Mouse (Mus musculus) midbrain, embryonic 12.5 days (tissue): ENCODE measurements at regions not wholly inside any gene's neighbourhood (a gene's known extent, or its start where the extent isn't known, plus 50 kb on each side); places are given as distances from the start of the nearest gene placed in this dataset.

Source experiments
- ATAC-seq: fragments of 200-750 bp; cut with Nextera tagmentation; 2 replicates; pipeline ENCODE4 v1.8.0; 2017; ENCODE audit warnings: low read depth, moderate TSS enrichment, moderate library complexity; ENCODE audit not compliant: low FRiP score
- H3K27ac ChIP-seq: fragments of 300-500 bp; sonication (generic); replicated peaks from 2 replicates; pipeline ENCODE4 v1.5.1; 2016; ENCODE audit warnings: mild to moderate bottlenecking
- H3K27me3 ChIP-seq: fragments of 300-500 bp; sonication (generic); 2 replicates; pipeline ENCODE4 v1.6.1; 2016; ENCODE audit warnings: mild to moderate bottlenecking
- H3K36me3 ChIP-seq: fragments of 300-500 bp; sonication (generic); 2 replicates; pipeline ENCODE4 v1.6.1; 2016
- H3K4me1 ChIP-seq: fragments of 300-500 bp; sonication (generic); 2 replicates; pipeline ENCODE4 v1.6.1; 2016
- H3K4me2 ChIP-seq: fragments of 300-500 bp; sonication (generic); replicated peaks from 2 replicates; pipeline ENCODE4 v1.6.1; 2016; ENCODE audit warnings: mild to moderate bottlenecking, moderate library complexity
- H3K4me3 ChIP-seq: fragments of 300-500 bp; sonication (generic); 2 replicates; pipeline ENCODE4 v1.5.1; 2016; ENCODE audit warnings: mild to moderate bottlenecking
- H3K9ac ChIP-seq: fragments of 300-500 bp; sonication (generic); replicated peaks from 2 replicates; pipeline ENCODE4 v1.6.1; 2016; ENCODE audit warnings: mild to moderate bottlenecking, moderate library complexity
- H3K9me3 ChIP-seq: fragments of 300-500 bp; sonication (generic); 2 replicates; pipeline ENCODE4 v1.6.1; 2016; ENCODE audit warnings: mild to moderate bottlenecking
- WGBS: fragments of 180-500 bp; shearing (Covaris S2); methylation state at CpG from one replicate; pipeline ENCODE4 v1.1.7; 2016; 5-methylcytosine and 5-hydroxymethylcytosine counted together

GRCm38 (mm10) chr11:79821986-79822385, 140.2 kb downstream of the Utp6 start:
- H3K27ac ChIP-seq = no peak overlapping the region
- H3K4me1 ChIP-seq = no peaks in the 10 kb centered on the region
- H3K27me3 ChIP-seq = no peaks in the 10 kb centered on the region
- H3K4me2 ChIP-seq = no peak overlapping the region
- no peak for ATAC-seq
- 82% methylated on average over 5 of the region's 5 CpGs for WGBS
- no peaks in the 10 kb centered on the region for H3K9me3 ChIP-seq
- no peak overlapping the region for H3K4me3 ChIP-seq
- no peaks in the 10 kb centered on the region for H3K36me3 ChIP-seq
- no peak overlapping the region for H3K9ac ChIP-seq

- Histone ChIP-seq H3K4me3 (no peak overlapping the region), H3K36me3 (no peaks in the 10 kb centered on the region), H3K27ac (no peak overlapping the region), H3K9ac (no peak overlapping the region), H3K27me3 (no peaks in the 10 kb centered on the region), H3K4me1 (no peaks in the 10 kb centered on the region), H3K9me3 (no peaks in the 10 kb centered on the region), H3K4me2 (no peak overlapping the region)
- 91% methylated on average over 3 of the region's 3 CpGs for WGBS
- ATAC-seq = no peak
Observed at GRCm38 (mm10) chr11:79815156-79815555, 147.0 kb downstream of the Utp6 start.

DNA sequence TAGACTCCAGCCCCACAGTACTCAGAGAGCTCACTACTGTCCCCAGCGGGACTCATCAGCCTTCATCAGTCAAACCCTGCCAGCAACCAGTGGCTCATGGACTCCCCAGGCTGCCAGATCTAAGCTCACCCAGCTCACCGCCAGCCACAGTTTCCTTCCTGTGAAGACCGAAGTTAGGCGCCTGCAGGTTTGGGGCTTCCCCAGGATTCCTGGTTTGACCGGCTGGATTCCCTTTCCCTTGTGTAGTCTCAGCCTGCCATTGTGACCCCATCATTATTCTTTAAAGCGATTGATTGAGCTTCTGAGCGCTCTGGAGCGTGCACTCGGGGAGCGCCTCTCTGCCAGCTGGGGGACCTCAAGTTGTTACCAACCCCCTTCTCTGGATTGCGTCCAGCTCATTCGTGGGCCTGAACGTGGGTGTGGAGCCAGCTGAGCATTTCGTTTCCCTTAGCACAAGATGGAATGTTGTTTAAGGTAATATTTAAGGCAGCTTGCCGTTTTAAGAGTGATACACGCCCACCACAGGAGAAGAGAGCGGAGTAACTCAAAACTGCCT, 155.2 kb downstream of the Utp6 start:
- Histone ChIP-seq H3K4me2 (no peak overlapping the region), H3K4me3 (no peak overlapping the region), H3K27me3 (no peaks in the 10 kb centered on the region; the same call in 1 of the 2 replicates), H3K9ac (no peak overlapping the region), H3K27ac (no peak overlapping the region; the same call in 1 of the 2 replicates), H3K4me1 (peaks cover 17% of the 10 kb centered on the region; the same call in 1 of the 2 replicates), H3K9me3 (no peaks in the 10 kb centered on the region), H3K36me3 (no peaks in the 10 kb centered on the region)
- ATAC-seq = no peak
- WGBS = 34% methylated on average over 17 of the region's 17 CpGs

DNA sequence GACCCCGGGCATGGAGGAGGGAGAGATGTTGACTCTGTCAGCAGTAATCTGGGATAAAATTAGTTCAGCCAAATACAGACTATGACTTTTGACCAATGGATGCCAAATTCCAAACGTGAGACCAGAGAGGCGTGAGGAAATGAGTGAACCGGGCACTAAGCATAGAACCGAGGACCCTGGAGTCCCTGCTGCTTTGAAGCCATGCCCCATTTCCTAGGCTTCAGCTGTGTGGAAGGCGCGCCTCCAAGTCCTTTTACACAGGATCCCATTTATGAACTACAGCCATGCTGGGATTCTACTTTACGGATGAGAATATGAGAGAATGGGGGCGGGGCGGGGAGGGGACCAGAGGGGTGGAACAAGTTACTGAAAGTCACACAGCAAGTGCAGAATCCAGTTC, 155.8 kb downstream of the Utp6 start:
- Histone ChIP-seq H3K9me3 (no peaks in the 10 kb centered on the region), H3K9ac (no peak overlapping the region), H3K27ac (0 out of 2 replicates have a peak overlapping the region, but pooled peaks have one; percentile 5), H3K27me3 (no peaks in the 10 kb centered on the region; the same call in none of the 2 replicates), H3K36me3 (no peaks in the 10 kb centered on the region), H3K4me3 (no peak overlapping the region), H3K4me1 (peaks cover 17% of the 10 kb centered on the region; the same call in 1 of the 2 replicates), H3K4me2 (no peak overlapping the region)
- no peak for ATAC-seq
- WGBS = 77% methylated on average over 10 of the region's 10 CpGs

DNA sequence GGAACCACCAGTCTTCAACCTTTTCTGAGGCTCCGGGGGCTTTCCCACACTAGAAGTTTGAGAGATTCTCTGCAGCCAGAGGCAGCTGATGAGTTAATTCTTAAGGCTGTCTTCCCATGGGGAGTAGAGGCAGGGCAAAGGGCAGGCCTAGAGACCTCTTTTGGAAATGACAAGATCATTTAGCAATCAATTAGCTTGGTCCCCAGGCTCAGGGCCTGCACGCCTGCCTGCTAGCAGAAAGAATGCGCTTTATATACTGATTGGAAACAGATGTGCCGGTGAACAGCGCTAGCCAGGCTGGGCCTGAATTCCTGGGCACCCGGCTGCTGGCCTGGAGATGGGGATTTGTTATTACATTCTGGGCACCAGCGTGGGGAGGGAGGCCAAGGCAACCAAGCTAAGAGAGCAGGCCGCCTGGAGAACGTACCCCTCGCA, 156.2 kb downstream of the Utp6 start:
- H3K4me3 ChIP-seq = no peak overlapping the region
- no peaks in the 10 kb centered on the region; the same call in none of the 2 replicates for H3K27me3 ChIP-seq
- 49% methylated on average over 10 of the region's 10 CpGs for WGBS
- H3K9me3 ChIP-seq = no peaks in the 10 kb centered on the region
- H3K4me1 ChIP-seq = peaks cover 17% of the 10 kb centered on the region; the same call in 1 of the 2 replicates
- 0 out of 2 replicates have a peak overlapping the region, but pooled peaks have one; percentile 5 for H3K27ac ChIP-seq
- H3K9ac ChIP-seq = no peak overlapping the region
- H3K4me2 ChIP-seq = no peak overlapping the region
- H3K36me3 ChIP-seq = no peaks in the 10 kb centered on the region
- ATAC-seq = no peak

DNA sequence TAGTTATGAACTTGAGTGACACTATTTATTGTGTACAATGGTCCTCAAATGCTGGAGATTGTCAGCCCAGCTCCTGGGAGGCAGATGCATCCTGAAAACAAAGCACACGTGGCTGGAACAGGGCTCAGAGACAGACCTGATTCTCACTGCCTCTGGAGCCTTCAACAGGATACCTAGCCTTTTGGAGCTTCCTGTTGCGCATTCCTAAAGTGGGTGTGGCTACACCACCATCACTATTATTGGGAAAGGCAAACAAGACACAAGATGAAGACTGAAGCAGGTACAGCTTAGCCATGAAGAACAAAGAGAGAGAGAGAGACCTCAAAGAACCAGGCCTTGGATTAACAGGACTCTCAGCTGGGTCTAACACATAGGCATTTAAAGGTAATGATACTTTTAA, 158.2 kb downstream of the Utp6 start:
- Histone ChIP-seq H3K4me3 (no peak overlapping the region), H3K27ac (no peak overlapping the region), H3K9ac (no peak overlapping the region), H3K27me3 (peaks cover 2% of the 10 kb centered on the region), H3K36me3 (no peaks in the 10 kb centered on the region), H3K4me2 (no peak overlapping the region), H3K9me3 (no peaks in the 10 kb centered on the region), H3K4me1 (peaks cover 17% of the 10 kb centered on the region; the same call in 1 of the 2 replicates)
- ATAC-seq = no peak
- 71% methylated on average over 2 of the region's 2 CpGs for WGBS

- Histone ChIP-seq H3K9ac (no peak overlapping the region), H3K27ac (no peak overlapping the region), H3K4me1 (peaks cover 17% of the 10 kb centered on the region; the same call in 1 of the 2 replicates), H3K27me3 (peaks cover 2% of the 10 kb centered on the region), H3K9me3 (no peaks in the 10 kb centered on the region), H3K4me2 (no peak overlapping the region), H3K4me3 (no peak overlapping the region), H3K36me3 (no peaks in the 10 kb centered on the region)
- ATAC-seq = no peak
- 79% methylated on average over 5 of the region's 5 CpGs for WGBS
Observed at GRCm38 (mm10) chr11:79803006-79803405, 159.2 kb downstream of the Utp6 start.

GRCm38 (mm10) chr11:79802566-79802965, 159.6 kb downstream of the Utp6 start:
- Histone ChIP-seq H3K4me3 (no peak overlapping the region), H3K27ac (no peak overlapping the region), H3K36me3 (no peaks in the 10 kb centered on the region), H3K4me2 (no peak overlapping the region), H3K27me3 (peaks cover 2% of the 10 kb centered on the region), H3K9me3 (no peaks in the 10 kb centered on the region), H3K4me1 (peaks cover 17% of the 10 kb centered on the region; the same call in 1 of the 2 replicates), H3K9ac (no peak overlapping the region)
- WGBS = 84% methylated on average over 13 of the region's 13 CpGs
- ATAC-seq = no peak

GRCm38 (mm10) chr11:79800256-79800655, 161.9 kb downstream of the Utp6 start:
- WGBS = 68% methylated on average over 8 of the region's 8 CpGs
- H3K27ac ChIP-seq = no peak overlapping the region
- H3K4me2 ChIP-seq = no peak overlapping the region
- no peaks in the 10 kb centered on the region for H3K4me1 ChIP-seq
- no peaks in the 10 kb centered on the region for H3K9me3 ChIP-seq
- no peak overlapping the region for H3K4me3 ChIP-seq
- no peaks in the 10 kb centered on the region for H3K36me3 ChIP-seq
- no peak for ATAC-seq
- H3K9ac ChIP-seq = no peak overlapping the region
- H3K27me3 ChIP-seq = peaks cover 2% of the 10 kb centered on the region

GRCm38 (mm10) chr11:79788251-79788741, 173.9 kb downstream of the Utp6 start:
- H3K9ac ChIP-seq = no peak overlapping the region
- no peak overlapping the region for H3K27ac ChIP-seq
- 78% methylated on average over 3 of the region's 3 CpGs for WGBS
- no peak for ATAC-seq
- no peaks in the 10 kb centered on the region for H3K36me3 ChIP-seq
- no peak overlapping the region for H3K4me3 ChIP-seq
- H3K4me2 ChIP-seq = no peak overlapping the region
- H3K9me3 ChIP-seq = no peaks in the 10 kb centered on the region
- H3K4me1 ChIP-seq = peaks cover 38% of the 10 kb centered on the region
- peaks cover 12% of the 10 kb centered on the region for H3K27me3 ChIP-seq

- WGBS = 96% methylated on average over 1 of the region's 1 CpGs
Observed at GRCm38 (mm10) chr11:79787766-79788165, 174.4 kb downstream of the Utp6 start.

DNA sequence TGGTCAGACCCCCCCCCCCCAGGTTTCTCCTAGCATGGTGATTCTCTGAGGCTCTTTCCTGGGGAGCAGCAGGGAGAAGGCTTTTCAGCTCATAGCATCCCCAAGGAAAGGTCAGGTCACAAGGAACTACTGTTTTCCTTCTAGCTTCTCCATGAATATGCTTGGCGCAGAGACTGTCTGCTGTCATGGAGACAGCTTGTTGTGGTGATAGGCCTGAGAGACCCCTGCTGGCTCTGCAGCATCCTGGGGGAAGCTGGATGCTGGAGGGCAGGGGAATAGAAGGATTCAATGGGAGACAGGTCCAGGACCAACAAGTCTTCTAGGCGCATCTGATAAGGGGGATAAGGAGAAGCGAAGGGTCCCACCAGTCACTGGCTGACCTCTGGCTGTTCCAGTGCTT, 178.1 kb downstream of the Utp6 start:
- H3K9ac ChIP-seq = no peak overlapping the region
- H3K36me3 ChIP-seq = no peaks in the 10 kb centered on the region
- 46% methylated on average over 3 of the region's 3 CpGs for WGBS
- no peak overlapping the region for H3K4me2 ChIP-seq
- H3K4me3 ChIP-seq = no peak overlapping the region
- ATAC-seq = no peak
- peaks cover 21% of the 10 kb centered on the region for H3K27me3 ChIP-seq
- peaks cover 26% of the 10 kb centered on the region for H3K4me1 ChIP-seq
- no peaks in the 10 kb centered on the region for H3K9me3 ChIP-seq
- no peak overlapping the region for H3K27ac ChIP-seq

More at GRCm38 (mm10) chr11:79787766-79788165, 174.4 kb downstream of the Utp6 start:
- ATAC-seq = no peak
- Histone ChIP-seq H3K9me3 (no peaks in the 10 kb centered on the region), H3K9ac (no peak overlapping the region), H3K27ac (no peak overlapping the region), H3K4me1 (peaks cover 35% of the 10 kb centered on the region), H3K36me3 (no peaks in the 10 kb centered on the region), H3K4me2 (no peak overlapping the region), H3K4me3 (no peak overlapping the region), H3K27me3 (peaks cover 12% of the 10 kb centered on the region)
